Mouse (Mus musculus) lung, postnatal 0 days (tissue): Measurements from ENCODE around the gene Phkg2.

Experiments
- CTCF ChIP-seq: IDR thresholded peaks from 2 replicates; pipeline ENCODE4 v1.5.1; 2016; ENCODE audit warnings: antibody characterized with exemption, mild to moderate bottlenecking
- EP300 ChIP-seq: IDR thresholded peaks from 2 replicates; pipeline ENCODE4 v1.6.1; 2016; ENCODE audit warnings: antibody characterized with exemption, mild to moderate bottlenecking, control low read depth

DNA sequence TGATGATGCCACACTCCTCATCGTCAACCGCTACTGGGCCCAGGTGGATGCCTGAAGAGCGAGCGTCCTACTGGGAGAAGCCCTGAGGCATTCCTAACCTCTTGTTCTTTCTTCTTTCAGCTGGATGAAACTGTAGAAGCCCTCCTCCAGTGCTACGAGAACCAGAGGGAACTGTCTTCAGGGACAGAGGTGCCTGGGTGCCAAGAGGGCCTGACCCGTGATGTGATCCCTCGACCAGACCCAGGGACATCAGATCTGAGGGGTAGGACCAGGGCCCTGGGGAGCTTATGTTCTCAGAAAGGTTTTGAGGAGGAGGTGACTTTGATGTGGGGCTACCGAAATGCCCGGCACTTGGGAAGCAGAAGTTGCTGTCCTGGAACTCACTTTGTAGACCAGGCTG, 16.5 kb downstream of the Phkg2 start:
- no peak for TF ChIP-seq EP300
- no peak for TF ChIP-seq CTCF
